Mouse (Mus musculus): Measurements from ENCODE around the gene Gm20425.

The Gm20425 gene

DNA sequence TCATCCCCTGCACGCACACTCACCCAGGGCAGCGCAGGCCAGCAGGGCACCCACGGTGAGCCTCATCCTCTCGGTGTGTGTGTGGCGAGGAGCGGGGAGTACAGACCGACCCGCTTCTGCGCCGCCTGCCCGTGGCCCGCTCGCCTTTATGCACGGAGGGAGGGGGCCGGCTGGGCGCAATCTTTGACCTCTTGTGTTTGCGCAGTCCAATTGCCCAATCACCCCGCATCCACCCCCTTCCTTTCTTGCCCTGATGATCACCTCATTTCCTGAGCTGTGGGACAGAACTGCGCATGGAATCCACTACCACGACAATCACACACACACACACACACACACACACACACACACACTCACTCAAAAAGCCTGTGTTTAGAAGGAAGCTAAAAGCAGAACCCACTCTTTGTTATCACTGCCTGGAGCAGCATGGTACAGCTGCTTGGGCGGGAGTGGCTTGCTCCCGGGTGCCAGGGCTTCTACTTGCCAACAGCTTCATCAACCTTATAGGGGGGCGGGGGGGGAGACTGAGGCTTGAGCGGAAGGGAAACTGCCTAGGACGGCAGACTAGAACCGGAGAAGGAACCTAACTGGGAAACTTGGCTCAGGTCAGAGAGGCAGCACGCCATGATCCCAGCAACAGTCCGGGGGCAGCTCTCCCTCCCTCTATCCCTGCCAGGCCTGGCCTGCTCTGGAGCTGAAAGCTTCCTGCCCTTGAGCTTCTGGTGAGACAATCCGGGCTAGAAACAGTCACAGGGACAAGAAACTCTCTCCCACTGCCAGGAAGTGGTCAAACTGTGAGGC is at the start of gene Gm20425, which contains the start of gene Trf:
Gm20425 (minus strand) TSS at position 157 of the 801 bp plus-strand sequence.
Trf (minus strand) TSS at position 294 of the 801 bp plus-strand sequence.
- in situ Hi-C loops (cut with MseI, MboI) = no loop called here

DNA sequence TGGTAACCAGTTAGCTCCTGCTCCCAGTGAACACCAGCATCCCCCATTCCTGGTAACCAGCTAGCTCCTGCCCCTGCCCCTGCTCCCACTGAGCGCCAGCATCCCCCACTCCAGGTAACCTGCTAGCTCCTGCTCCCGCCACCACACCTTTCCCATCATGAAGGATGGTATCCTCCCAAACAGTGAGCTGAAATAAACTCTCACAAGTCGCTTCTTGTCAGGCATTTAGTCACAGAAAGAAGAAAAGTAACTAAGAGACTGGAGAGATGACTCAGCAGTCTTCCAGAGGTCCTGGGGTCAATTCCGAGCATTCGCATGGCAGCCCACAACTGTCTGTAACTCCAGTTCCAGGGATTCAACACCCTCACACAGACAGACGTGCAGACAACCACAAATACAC is 46.8 kb upstream of the Gm20425 start:
- in situ Hi-C loops (cut with MseI, MboI) = no loop called here

DNA sequence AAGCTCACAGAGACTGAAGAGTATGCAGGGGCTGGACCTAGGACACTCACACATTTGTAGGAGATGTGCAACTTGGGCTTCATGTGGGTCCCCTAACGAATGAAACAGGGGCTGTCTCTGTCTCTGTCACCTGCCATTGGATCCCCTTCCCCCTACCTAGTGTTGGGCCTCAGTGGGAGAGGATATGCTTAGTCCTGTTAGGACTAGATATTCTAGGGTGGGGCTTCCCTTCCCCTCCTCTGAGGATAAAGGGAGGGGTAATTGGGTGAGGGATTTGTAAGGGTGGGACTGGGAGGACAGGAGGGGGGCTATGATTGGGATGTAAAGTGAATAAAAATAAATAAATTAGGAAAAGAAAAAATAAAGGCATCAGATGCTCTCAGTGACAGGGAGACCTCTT is 45.6 kb upstream of the Gm20425 start:
- in situ Hi-C loops (cut with MseI, MboI) = no loop called here

DNA sequence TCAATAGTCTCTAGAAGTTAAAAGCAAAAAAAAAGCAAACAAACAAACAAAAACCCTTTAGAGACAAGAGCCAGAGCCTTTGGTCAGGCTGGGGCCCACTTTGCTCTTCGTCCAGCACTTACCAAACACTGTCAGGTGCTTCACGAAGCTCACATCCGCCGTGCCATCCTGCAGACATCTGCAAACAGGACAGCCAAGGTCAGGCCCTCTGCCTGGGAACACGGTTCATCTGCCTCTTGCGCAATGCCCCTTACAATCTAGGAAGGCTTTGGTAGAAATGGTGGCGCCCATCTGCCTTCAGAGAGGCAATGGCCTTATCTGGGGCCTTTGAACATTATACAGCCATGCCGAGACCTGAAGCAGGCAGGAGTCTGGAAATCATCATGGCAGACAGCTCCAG is 44.7 kb upstream of the Gm20425 start:
- in situ Hi-C loops (cut with MseI, MboI) = no loop called here

DNA sequence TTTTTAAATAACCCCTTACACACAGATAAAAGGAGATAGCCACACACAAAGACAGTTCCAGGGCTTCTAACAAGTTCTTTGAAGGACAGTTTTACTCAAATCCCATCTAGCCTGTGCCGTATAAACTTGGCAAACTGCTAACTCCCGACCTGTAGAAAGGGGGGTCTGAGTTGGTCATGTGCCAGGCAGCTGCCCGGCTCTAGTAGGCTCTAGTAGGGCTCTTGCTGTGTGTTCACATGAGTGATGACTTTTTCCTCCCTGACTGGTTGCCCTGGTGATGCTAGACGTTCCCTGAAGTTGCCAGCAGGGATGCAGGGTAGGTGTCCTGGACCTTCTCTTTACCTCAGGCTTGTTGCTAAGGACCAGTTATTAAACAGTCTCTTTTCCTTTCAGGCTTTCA is 41.0 kb upstream of the Gm20425 start:
- in situ Hi-C loops (cut with MseI, MboI) = no loop called here

DNA sequence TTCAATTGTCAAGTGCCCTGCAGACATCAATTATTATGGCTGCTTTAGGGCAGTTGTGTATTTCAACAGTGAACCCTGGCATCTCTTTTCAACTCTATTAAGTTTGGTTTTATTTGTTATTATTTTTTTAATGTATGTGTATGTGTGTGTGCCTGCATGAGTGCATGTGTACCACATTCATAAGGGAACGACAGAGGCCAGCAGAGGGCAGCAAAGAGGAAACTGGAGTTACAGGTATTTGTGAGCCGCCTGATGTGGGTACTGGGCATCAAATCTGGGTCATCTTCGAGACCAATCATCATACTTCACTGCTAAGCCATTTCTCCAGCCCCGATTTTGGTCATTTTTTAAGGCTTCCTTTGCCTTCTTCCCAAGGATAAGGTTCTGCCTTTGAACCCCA is 35.7 kb upstream of the Gm20425 start:
- in situ Hi-C loops (cut with MseI, MboI) = no loop called here

DNA sequence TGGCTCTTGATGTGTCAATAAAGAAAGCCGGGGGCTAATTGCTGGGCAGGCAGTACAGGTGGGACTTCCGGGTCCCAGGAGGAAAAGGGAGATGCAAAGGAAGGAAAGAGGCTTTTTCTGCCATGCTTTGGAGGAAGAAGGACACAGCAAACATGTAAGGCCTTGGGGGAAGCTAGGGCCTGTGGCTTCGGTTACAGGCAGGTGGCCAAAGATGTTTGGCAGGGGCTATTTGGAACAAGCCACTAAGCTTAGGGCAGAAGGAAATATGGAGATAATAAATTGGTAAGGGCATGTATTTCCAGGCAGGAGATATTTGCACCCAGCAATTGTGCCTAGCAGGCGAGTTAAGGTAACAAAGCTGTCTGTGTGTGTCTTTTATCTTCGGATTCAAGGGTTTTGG is 22.8 kb upstream of the Gm20425 start:
- in situ Hi-C loops (cut with MseI, MboI) = no loop called here

DNA sequence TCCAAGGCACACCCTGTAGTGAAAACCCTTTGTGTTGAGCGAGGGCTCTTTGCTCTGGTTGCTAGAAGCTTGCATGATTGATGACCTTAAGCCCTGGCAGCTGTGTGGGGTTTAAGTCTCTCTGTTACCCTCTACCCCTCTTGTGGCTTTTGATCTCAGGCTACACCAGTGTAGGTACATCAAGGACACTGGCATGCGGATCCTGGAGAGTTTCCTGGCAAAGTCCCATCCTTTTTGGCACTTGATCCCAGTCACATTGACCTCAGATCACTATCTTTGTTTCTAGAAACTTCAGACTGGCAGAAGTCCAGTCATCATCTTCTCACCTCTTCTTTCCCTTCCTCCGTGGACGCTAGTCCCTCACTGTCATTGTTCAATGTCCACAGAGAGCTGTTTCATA is 18.5 kb upstream of the Gm20425 start:
- in situ Hi-C loops (cut with MseI, MboI) = no loop called here

DNA sequence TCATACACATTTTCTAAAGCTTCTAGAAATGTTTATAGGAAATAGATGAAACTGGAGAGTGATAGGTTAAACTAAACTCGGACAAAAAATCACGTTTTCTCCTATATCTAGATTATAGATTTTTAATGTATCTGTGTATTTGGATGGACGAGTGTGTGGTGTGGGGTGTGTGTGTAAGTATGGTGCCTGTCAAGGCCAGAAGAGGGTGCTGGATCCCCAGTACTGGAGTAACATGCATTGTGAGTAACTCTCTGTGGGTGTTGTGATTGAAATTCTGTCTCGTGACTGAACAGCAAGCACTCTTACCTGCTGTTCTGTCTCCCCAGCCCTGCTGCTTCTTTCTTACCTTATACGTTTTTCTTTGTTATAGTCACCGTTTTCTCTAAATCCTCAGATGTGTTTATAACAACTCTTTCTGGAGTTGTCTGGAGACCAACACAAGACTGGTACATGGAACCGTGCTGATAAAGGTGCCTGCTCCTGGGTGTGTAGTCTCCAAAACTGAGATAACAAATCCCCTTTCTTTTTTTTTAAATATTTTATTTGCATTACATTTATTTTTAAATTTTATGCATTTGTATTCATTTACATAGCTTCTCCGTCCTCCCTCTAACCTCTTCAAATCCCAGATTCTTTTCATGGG is 16.5 kb upstream of the Gm20425 start:
- in situ Hi-C loops (cut with MseI, MboI) = no loop called here

DNA sequence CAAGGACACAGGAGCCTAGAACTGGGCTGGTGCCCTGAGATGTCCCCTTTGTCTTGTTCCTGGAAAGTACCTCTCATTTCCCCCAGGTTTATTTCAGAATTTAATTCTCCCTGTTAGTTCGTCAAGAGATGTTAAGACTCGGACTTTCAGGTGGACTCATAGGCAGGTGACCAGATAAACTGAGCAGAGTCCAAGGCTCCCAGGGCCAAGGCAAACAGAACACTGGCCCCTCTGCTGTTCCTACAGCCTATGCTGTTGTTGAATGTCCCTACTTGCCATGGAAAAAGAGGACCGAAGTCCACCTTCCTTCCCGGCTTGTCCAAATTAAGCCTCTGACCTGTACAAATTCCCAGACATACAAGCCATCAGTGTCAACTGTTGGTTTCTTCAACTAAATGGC is 13.5 kb upstream of the Gm20425 start:
- in situ Hi-C loops (cut with MseI, MboI) = no loop called here

DNA sequence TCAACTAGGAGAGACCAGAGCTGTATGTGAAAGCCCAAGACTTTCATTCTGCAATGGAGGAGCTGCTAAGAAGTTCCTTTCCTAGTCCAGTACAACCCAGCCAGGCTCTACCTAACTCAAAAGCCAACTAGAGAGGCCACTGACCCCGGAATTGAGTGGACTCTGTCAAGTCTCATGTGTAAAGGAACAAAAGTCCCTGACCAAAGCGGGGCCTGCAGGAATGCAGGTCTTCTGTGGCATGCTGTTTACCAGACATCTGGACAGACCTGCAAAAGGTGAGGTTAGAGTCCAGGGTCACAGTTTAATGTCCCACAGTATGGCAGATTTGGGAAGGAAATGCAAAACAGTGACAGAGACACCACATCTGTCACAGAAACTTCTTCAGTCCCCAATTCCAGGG is 11.1 kb upstream of the Gm20425 start:
- in situ Hi-C loops (cut with MseI, MboI) = no loop called here

DNA sequence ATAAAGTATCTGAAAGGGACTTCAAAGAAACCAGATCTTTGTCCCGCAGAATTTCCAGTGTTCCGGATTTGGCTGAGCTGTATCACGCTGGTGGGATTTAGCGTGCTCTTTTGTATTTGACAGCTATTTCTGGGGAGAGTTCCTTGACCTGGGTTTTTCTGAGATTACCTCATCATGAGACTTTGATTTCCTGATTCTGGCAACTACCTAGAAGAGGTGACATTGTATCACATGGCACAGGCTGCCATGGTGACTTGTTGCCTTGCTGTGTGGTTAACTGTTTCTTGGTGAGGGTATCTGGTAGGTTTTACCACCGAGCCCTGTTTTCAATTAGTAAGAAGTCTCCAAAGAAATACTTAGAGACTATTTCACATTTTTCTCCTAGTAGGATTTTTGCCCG is 9.4 kb upstream of the Gm20425 start:
- in situ Hi-C loops (cut with MseI, MboI) = no loop called here

DNA sequence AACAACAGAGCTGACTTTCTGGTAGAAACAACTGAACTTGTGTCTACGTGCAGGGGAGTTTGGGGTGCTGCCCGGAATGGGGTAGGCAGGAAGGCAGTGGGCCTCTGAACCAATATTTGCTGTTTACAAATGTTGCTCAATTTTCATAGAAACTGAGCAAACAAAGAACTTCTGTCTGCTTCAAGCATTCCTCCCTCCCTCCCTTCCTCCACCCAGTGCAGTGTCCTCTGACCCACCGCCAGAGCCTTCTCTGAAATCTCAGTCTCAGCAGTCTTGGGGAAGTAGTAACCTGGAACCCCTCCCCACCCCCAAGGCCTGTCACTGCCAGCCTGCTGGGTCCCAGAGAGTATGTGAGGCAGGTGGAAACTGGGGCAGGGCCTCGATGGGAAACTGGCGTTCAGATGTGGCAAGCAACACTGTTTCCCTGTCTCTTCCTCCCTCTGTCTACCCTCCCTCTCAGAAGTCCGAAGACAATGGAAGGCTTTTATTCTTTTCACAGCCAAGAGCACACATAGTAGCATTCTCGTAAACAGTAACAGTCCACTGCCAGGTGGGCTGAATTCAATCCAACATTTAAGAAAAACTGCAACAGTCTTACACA is 4.6 kb upstream of the Gm20425 start:
- in situ Hi-C loops (cut with MseI, MboI) = no loop called here

DNA sequence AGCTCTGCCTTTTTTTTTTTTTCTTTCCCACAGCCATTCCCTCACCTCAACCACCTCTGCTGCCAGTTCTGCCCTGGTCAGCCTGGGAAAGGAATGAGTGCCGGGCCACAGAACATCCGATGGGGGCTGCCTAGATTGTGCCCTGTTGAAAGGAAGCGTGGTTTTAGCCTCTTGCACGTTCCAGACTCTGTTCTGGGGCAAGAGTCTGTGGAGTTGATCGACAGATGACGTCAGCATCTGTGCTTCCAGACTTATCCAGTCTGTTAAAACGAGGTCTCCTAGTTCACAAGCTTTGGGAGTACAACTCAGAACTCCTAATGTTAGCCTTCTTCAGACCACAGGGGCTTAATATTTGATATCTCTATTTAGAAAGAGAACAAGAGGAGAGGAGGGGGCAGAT is 4.0 kb upstream of the Gm20425 start:
- in situ Hi-C loops (cut with MseI, MboI) = no loop called here

DNA sequence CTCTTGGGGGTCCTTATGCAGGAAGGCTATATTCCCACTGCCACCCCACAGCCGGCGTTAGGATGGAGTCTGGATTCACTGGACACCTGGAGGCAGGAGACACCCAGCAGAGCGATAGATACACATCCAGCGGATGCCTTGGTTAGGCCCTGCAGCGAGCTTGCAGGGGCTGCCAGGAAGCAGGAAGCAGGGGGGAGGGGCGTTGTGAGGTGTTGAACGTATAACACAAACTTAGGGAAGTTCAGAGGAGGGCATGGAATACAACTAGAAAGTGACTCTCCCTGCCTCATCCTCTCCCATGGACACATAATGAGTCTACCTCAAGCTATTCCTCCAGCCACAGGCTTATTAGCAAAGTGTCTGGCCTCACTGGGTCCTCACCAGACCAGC is 2.9 kb upstream of the Gm20425 start:
- in situ Hi-C loops (cut with MseI, MboI) = no loop called here

DNA sequence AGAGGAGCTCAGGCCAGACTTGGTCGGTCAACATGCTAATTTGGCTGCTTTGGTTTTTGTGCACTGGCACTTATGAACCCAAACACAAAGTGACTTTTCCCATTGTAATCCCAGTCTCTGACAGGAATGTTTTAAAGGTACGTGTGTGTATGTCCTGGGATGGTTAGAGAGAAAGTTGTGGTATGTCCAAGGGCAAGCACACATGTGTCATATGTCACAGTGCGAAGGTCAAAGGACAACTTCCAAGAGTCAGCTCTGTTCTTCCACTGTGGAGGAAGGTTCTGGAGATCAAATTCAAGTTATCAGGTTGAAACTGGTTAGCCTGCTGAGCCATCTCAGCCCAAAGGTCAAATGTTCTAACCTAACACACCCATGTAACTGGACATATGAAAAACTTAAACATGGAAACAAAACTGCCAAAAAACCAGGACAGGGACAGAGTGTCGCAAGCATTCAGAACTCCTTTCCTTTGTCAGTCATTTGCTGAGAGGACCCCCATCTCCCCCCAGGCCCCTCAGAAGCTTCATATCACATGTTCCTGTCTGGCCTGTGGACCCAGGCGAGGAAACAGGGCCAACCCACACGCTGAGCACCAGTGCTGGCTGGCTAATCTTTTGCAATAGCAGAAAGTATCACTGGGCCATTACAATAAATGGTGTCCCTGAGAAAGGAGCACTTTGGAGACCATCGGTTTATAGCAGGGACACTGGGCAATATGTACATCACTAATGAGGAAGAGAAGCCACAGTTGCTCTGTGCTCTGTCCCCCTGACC is 2.3 kb upstream of the Gm20425 start:
- in situ Hi-C loops (cut with MseI, MboI) = no loop called here

DNA sequence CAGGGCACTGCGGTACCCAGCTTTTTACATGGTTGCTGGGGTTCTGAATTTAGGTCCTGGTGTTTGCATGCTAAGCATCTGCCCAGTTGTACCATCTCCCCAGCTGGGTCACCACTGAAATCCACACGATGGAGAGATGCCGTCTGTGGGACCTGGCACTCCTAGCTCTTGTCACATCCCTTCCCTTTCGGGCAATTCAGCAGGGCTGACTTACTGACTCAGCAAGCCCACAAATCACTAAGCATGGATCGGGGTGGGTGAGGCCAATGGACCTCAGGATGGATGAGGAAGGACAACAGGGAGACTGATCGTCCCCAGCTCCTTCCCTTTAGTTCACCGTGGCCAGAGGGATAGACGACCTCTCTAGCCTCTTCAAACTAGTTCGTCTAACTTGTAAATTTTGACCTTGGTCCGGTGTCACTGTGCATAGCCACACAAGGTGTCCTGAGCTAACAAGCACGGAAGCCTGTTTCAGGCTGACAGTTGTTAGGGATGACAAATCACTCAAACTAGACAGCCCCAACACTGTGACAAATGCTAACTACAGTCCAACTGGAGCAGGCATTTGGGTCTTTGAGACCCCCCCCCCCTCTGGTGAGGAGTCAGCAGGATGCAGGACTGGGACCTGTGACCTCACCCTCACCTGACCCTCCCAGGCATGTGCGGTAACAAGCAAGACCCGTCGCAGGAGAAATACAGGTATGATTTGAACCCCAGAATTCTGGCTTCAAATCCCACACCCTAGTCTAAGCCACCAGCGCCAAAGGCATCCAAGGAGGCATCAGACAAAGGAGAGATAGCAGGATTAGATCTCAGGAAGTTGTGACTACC is 855 bp downstream of the Gm20425 start:
- in situ Hi-C loops (cut with MseI, MboI) = loop anchor here (5.0 to 10.0 kb wide), 3 partner anchors 56 to 73 kb away; no protein-coding TSS in a partner anchor

DNA sequence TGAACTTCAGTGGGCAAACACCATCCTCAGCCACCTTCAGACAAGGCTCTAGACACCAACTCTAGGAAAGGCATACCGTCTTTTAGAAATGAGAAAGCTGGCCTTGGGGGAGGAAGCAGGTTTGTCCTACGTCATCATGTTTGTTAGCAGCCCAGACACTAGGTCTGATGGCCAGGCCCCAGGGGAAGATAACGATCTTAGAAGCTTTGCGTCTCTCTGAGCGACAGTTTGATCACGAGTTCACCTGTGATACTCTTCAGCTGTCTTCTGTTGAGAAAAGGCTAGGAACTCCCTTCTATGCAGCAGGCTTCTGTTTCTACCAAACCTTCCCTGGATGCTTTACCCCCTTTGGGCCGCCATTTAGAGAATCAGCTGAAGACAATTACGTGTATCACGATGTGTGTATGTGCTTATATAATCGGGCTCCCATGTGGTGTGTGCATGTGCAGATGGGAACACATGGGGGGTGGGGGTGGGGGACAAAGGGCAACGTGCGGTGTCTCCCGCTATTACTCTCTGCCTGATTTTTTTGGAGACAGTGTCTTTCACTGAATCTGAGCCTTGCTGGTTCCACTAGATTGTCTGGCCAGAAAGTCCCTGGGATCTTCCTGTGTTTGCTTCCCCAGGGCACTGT is 1.6 kb downstream of the Gm20425 start:
- in situ Hi-C loops (cut with MseI, MboI) = loop anchor here (5.0 to 10.0 kb wide), 3 partner anchors 56 to 74 kb away; no protein-coding TSS in a partner anchor

DNA sequence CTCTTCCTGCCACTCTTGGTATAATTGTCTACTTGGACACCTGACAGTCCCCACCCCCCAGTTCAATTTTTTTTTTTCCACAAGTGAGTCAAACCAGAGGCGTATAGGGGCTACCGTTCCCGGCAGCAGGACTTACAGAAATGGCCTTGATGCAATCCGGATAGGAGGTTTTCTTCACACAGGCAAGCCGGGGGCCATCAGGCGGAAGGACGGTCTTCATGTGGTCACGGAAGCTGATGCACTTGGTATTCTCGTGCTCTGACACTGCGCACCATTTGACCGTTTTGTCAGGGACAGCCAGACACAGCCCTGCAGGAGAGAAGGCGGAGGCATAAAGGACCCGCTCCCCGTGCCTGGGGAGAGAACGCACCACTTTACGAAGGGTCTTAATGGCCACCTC is 2.3 kb downstream of the Gm20425 start:
- in situ Hi-C loops (cut with MseI, MboI) = loop anchor here (5.0 to 10.0 kb wide), 3 partner anchors 57 to 75 kb away; no protein-coding TSS in a partner anchor

DNA sequence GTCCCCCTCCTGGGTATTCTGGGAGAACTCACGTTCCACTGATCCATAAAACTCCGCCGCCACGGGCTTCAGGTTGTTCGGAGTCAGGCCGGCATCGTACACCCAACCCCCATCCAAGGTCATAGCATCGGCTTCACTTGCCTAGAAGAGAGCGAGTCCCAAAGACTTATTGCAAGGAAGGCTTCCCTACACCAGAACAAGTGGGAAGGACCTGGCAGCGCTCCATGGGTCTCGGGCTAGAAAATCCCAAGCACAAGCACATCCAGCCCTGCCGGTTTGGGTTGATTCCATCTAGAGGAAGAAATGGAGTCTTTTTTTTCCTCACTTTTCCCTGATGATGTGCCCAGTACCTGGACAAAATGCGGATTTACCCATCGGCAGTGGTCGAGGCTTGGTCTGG is 3.3 kb downstream of the Gm20425 start:
- in situ Hi-C loops (cut with MseI, MboI) = loop anchor here (5.0 to 10.0 kb wide), 3 partner anchors 58 to 75 kb away; no protein-coding TSS in a partner anchor
